Mouse (Mus musculus): ENCODE results near the gene Elfn1.

The Elfn1 gene

GRCm38 (mm10) chr5:140019616-140020015 lies 111.9 kb downstream of the Elfn1 start:
- no peak for DNase-seq (ENCODE audit: low read depth, low spot score)

- no peak for DNase-seq (ENCODE audit: low read depth, low spot score)
Observed at GRCm38 (mm10) chr5:140021755-140022154, 114.0 kb downstream of the Elfn1 start.

- no peak for DNase-seq (ENCODE audit: low read depth, low spot score)
Observed at GRCm38 (mm10) chr5:140022861-140023260, 115.1 kb downstream of the Elfn1 start.

- DNase-seq (ENCODE audit: low read depth, low spot score), result no peak
Observed at GRCm38 (mm10) chr5:140023941-140024500, 116.3 kb downstream of the Elfn1 start.

Data from embryo, embryonic 11.5 days (tissue).